Comparison of ENCODE assay signal across 10 mouse cellular contexts in genomic region chr7:121899940-121900339, GRCm38 (mm10). TPM values are rescaled to one million over a fixed set of nuclear protein-coding genes. Genes with fewer than 3 reads are reported as not detected.
DNase-seq lines count a peak whose midpoint lies in the region; ATAC-seq lines count a peak whose summit lies in the region.
"Had no signal": no experiment of that assay in that cellular context is flagged by ENCODE, and none has a peak within 500 bp of the region (broad histone marks: within the 10 kb centered on the region; RNA-seq: fewer than 3 reads in every experiment).

No protein-coding gene starts in this region.

- intact Hi-C loops in gastrocnemius, postnatal 14 days (cut with DNase I; ENCODE audit: low total_unique reads) = loop anchor here (10.0 kb wide), 1 partner anchor 65 kb away; no protein-coding TSS in a partner anchor

- no peaks in the 10 kb centered on the region for H3K27me3 ChIP-seq in forebrain, embryonic 15.5 days
- H3K27me3 ChIP-seq in midbrain, embryonic 10.5 days (ENCODE audit: low read depth, poor library complexity, severe bottlenecking) = peaks cover 18% of the 10 kb centered on the region; the same call in 1 of the 2 replicates
- H3K27me3 ChIP-seq: limb, embryonic 15.5 days had no signal

- WGBS in forebrain, embryonic 15.5 days = 5% methylated on average over 7 of the region's 7 CpGs
- WGBS in midbrain, embryonic 10.5 days = 13% methylated on average over 7 of the region's 7 CpGs

- ATAC-seq in forebrain, embryonic 15.5 days (replicated peaks) = peak; percentile 55; the same call in 1 of the 2 replicates

- H3K4me3 ChIP-seq in forebrain, embryonic 15.5 days = peak overlapping the region; percentile 10
- peak overlapping the region; percentile 38 for H3K4me3 ChIP-seq in midbrain, embryonic 10.5 days
- H3K4me3 ChIP-seq: limb, embryonic 15.5 days had no signal

- no peaks in the 10 kb centered on the region for H3K36me3 ChIP-seq in forebrain, embryonic 15.5 days
- no peaks in the 10 kb centered on the region for H3K36me3 ChIP-seq in midbrain, embryonic 10.5 days
- H3K36me3 ChIP-seq: limb, embryonic 15.5 days had no signal

- H3K4me1 ChIP-seq in forebrain, embryonic 15.5 days = peaks cover 9% of the 10 kb centered on the region; the same call in 1 of the 2 replicates
- H3K4me1 ChIP-seq in midbrain, embryonic 10.5 days = peaks cover 19% of the 10 kb centered on the region
- H3K4me1 ChIP-seq: limb, embryonic 15.5 days had no signal

- no peak overlapping the region for H3K27ac ChIP-seq in forebrain, embryonic 15.5 days (replicated peaks)
- peak overlapping the region; percentile 64 for H3K27ac ChIP-seq in midbrain, embryonic 10.5 days (replicated peaks)
- H3K27ac ChIP-seq: limb, embryonic 15.5 days had no signal

- 0 out of 2 replicates have a peak overlapping the region, but pooled peaks have one; percentile 9 for H3K9ac ChIP-seq in forebrain, embryonic 15.5 days (replicated peaks)
- H3K9ac ChIP-seq: limb, embryonic 15.5 days had no signal

- H3K9me3 ChIP-seq in forebrain, embryonic 15.5 days = no peaks in the 10 kb centered on the region
- H3K9me3 ChIP-seq in midbrain, embryonic 10.5 days (replicated peaks) = no peaks in the 10 kb centered on the region
- H3K9me3 ChIP-seq: limb, embryonic 15.5 days had no signal

- peak; percentile 53 for DNase-seq in embryo, embryonic 11 days
- DNase-seq in embryo, embryonic 10 days (ENCODE audit: low spot score) = no peak
- DNase-seq in ES-CJ7 (ENCODE audit: low read depth, low spot score) = peak; percentile 10
- DNase-seq in midbrain, embryonic 10.5 days (ENCODE audit: low spot score) = peak; percentile 25
- no peak for DNase-seq in gastrocnemius, postnatal 14 days
- DNase-seq in spleen, postnatal 4 days (ENCODE audit: low spot score in 2 of 2) = no peak
- DNase-seq in cerebellum, postnatal 36 days = no peak
- DNase-seq: adrenal gland, adult 2 months had no signal

- H3K4me2 ChIP-seq in forebrain, embryonic 15.5 days (replicated peaks) = peak overlapping the region; percentile 35
- H3K4me2 ChIP-seq: limb, embryonic 15.5 days had no signal

RNA-seq across cellular contexts. Expression of gene Scnn1b, which starts 35.1 kb away (rescaled TPM):
- polyA plus RNA-seq in forebrain, embryonic 15.5 days (2015; fragmentation: Nextera tagmentation; extraction: Ambion mirVana) = 0.06 and 0.08 TPM in 2 replicates
- 0.06 TPM in 1 of 2 replicates, not detected in the other for polyA plus RNA-seq in midbrain, embryonic 10.5 days (2016; fragmentation: Nextera tagmentation; extraction: Ambion mirVana)
- under 1 TPM; 0.29 to 0.59 TPM for total RNA-seq in gastrocnemius, postnatal 14 days (2021)
- total RNA-seq: adrenal gland, adult 2 months had no signal

Comparison
In these comparisons a context has a peak if more than half of its experiments do, and no peak if none do; other contexts are left out.
1. DNase-seq: peak in embryo, embryonic 11 days (single experiment), ES-CJ7 (single experiment) and midbrain, embryonic 10.5 days (single experiment); none in embryo, embryonic 10 days (single experiment), gastrocnemius, postnatal 14 days (single experiment), spleen, postnatal 4 days (0 of 2) and cerebellum, postnatal 36 days (0 of 2).